Mouse (Mus musculus): ENCODE data around the gene Adk.
A peak's percentile ranks its signal among the peaks of the same experiment; 100 is the strongest.

DNA sequence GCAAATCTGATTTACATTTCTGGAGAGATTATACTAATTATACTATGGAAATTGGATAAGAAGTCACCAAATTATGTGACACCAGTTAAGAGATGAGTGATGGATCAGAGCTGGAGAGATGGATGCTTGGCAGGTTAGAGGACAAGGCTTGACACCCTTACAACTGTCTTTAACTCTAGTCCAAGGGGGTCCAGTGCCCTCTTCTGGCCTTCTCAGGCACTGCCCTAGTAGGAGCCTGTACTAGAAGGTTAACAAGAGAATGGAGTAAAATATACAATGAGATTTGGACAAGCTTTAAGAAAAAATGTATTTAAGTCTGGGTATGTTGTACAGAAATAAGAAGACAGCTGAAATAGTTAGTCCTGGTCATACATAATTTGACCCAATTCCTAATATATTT lies 3.5 kb upstream of the Adk start:
- TF ChIP-seq CTCF (IDR thresholded peaks at IDR 0.05) (peak; percentile 83), POLR2A (IDR thresholded peaks at IDR 0.05; ENCODE audit: insufficient read depth, low read depth, low read length) (no peak), EP300 (IDR thresholded peaks at IDR 0.05; ENCODE audit: insufficient read depth, low read depth, low read length) (no peak)

All from heart, adult 2 months (tissue).